Mouse (Mus musculus) heart, embryonic 14.5 days (tissue): ENCODE measurements around the gene Prkar2b. TPM values are rescaled to one million over a fixed set of nuclear protein-coding genes. Genes with fewer than 3 reads are reported as not detected.

Source experiments
- ATAC-seq: fragments of 200-750 bp; cut with Nextera tagmentation; 2 replicates; pipeline ENCODE4 v1.8.0; 2017; ENCODE audit warnings: low read depth, moderate TSS enrichment; ENCODE audit not compliant: insufficient number of reproducible peaks, insufficient read depth, low FRiP score
- H3K27ac ChIP-seq, 2 experiments: fragments of 200-500 bp in 1 of 2; fragments of 300-500 bp in 1 of 2; sonication (generic) in 1 of 2; replicated peaks in 1 of 2; 2 replicates each; pipeline ENCODE4 v1.5.1; 2012 to 2014; ENCODE audit warnings: low read depth in 2 of 2, low read length in 2 of 2, control low read depth in 1 of 2, mild to moderate bottlenecking in 1 of 2, mixed read lengths in 1 of 2; ENCODE audit not compliant: control insufficient read depth in 1 of 2, insufficient read depth in 1 of 2
- H3K27me3 ChIP-seq: fragments of 300-500 bp; sonication (generic); 2 replicates; pipeline ENCODE4 v1.6.1; 2014; ENCODE audit warnings: mild to moderate bottlenecking, low read length, control low read depth; ENCODE audit not compliant: control insufficient read depth, insufficient read depth
- H3K36me3 ChIP-seq: fragments of 300-500 bp; sonication (generic); 2 replicates; pipeline ENCODE4 v1.6.1; 2014; ENCODE audit warnings: mild to moderate bottlenecking, control low read depth, low read length, mixed read lengths; ENCODE audit not compliant: control insufficient read depth, insufficient read depth
- H3K4me1 ChIP-seq, 2 experiments: fragments of 200-500 bp in 1 of 2; fragments of 300-500 bp in 1 of 2; sonication (generic) in 1 of 2; 2 replicates each; pipeline ENCODE4 v1.6.1; 2012 to 2014; ENCODE audit warnings: low read length in 2 of 2, control low read depth in 1 of 2, mixed read lengths in 1 of 2; ENCODE audit not compliant: control insufficient read depth in 2 of 2, insufficient read depth in 2 of 2
- H3K4me2 ChIP-seq: fragments of 300-500 bp; sonication (generic); 2 replicates; pipeline ENCODE4 v1.6.1; 2014; ENCODE audit warnings: mild to moderate bottlenecking, low read length
- H3K4me3 ChIP-seq, 2 experiments: fragments of 200-500 bp in 1 of 2; fragments of 300-500 bp in 1 of 2; sonication (generic) in 1 of 2; 2 replicates each; pipeline ENCODE4 v1.5.1; 2012 to 2014; ENCODE audit warnings: low read length in 2 of 2, mild to moderate bottlenecking in 2 of 2, control low read depth in 1 of 2, low read depth in 1 of 2, moderate library complexity in 1 of 2; ENCODE audit not compliant: control insufficient read depth in 1 of 2, insufficient read depth in 1 of 2
- H3K9ac ChIP-seq: fragments of 300-500 bp; sonication (generic); 2 replicates; pipeline ENCODE4 v1.6.1; 2014; ENCODE audit warnings: mild to moderate bottlenecking, low read length
- H3K9me3 ChIP-seq: fragments of 300-500 bp; sonication (generic); 2 replicates; pipeline ENCODE4 v1.6.1; 2016; ENCODE audit warnings: low read length, control low read depth; ENCODE audit not compliant: control insufficient read depth
- WGBS: fragments of 180-500 bp; shearing (Covaris S2); extraction: QIAGEN DNeasy Blood & Tissue Kit; methylation state at CpG from one replicate; pipeline ENCODE4 v1.1.7; 2014; 5-methylcytosine and 5-hydroxymethylcytosine counted together
- polyA plus RNA-seq: library from polyadenylated mRNA; unstranded; fragments of >200 nt; fragmentation: Nextera tagmentation; extraction: Ambion mirVana; gene quantifications from 2 replicates; pipeline ENCODE4 v1.2.1, GENCODE M21; 2014

Gene Prkar2b
- polyA plus RNA-seq, 1 experiment from 2014 or later, result 14.7 TPM

- Histone ChIP-seq H3K27me3 (no peaks in the 10 kb centered on the region), H3K4me3 (no peak overlapping the region), H3K27ac (no peak overlapping the region), H3K36me3 (no peaks in the 10 kb centered on the region), H3K9me3 (no peaks in the 10 kb centered on the region), H3K9ac (no peak overlapping the region), H3K4me2 (no peak overlapping the region), H3K4me1 (peaks cover 5 to 10% of the 10 kb centered on the region in 2 experiments; a peak in 2 of 4 replicates)
- WGBS, result 51% methylated on average over 7 of the region's 7 CpGs
- no peak for ATAC-seq
Measured at GRCm38 (mm10) chr12:31976544-31976943, 84.6 kb downstream of the Prkar2b start.

GRCm38 (mm10) chr12:31973473-31974172 lies 87.5 kb downstream of the Prkar2b start:
- H3K36me3 ChIP-seq, result no peaks in the 10 kb centered on the region
- no peaks in the 10 kb centered on the region for H3K9me3 ChIP-seq
- ATAC-seq, result peak; percentile 94
- H3K4me3 ChIP-seq, result no peak overlapping the region
- 29% methylated on average over 13 of the region's 13 CpGs for WGBS
- peak overlapping the region in 1 of 2 experiments; percentile 55; a peak in 2 of 4 replicates for H3K27ac ChIP-seq
- peaks cover 6 to 18% of the 10 kb centered on the region in 2 experiments for H3K4me1 ChIP-seq
- H3K4me2 ChIP-seq, result peak overlapping the region; percentile 31
- no peaks in the 10 kb centered on the region for H3K27me3 ChIP-seq
- no peak overlapping the region for H3K9ac ChIP-seq

- Histone ChIP-seq H3K36me3 (no peaks in the 10 kb centered on the region), H3K4me1 (peaks cover 8 to 21% of the 10 kb centered on the region in 2 experiments), H3K9ac (no peak overlapping the region), H3K27me3 (no peaks in the 10 kb centered on the region), H3K4me2 (no peak overlapping the region), H3K9me3 (no peaks in the 10 kb centered on the region), H3K4me3 (no peak overlapping the region), H3K27ac (no peak overlapping the region)
- 85% methylated on average over 8 of the region's 8 CpGs for WGBS
- ATAC-seq, result no peak
Measured at GRCm38 (mm10) chr12:31971547-31971946, 89.5 kb downstream of the Prkar2b start.

- H3K36me3 ChIP-seq, result peaks cover 5% of the 10 kb centered on the region; the same call in 1 of the 2 replicates
- no peaks in the 10 kb centered on the region for H3K27me3 ChIP-seq
- H3K9me3 ChIP-seq, result no peaks in the 10 kb centered on the region
- H3K4me3 ChIP-seq, result no peak overlapping the region
- H3K4me2 ChIP-seq, result no peak overlapping the region
- H3K27ac ChIP-seq, result no peak overlapping the region
- 12% methylated on average over 1 of the region's 1 CpGs for WGBS
- H3K4me1 ChIP-seq, result peaks cover 8 to 21% of the 10 kb centered on the region in 2 experiments
- no peak for ATAC-seq
- H3K9ac ChIP-seq, result no peak overlapping the region
Measured at GRCm38 (mm10) chr12:31969111-31969510, 92.0 kb downstream of the Prkar2b start.

- H3K4me3 ChIP-seq, result no peak overlapping the region
- peaks cover 3 to 11% of the 10 kb centered on the region in 2 experiments for H3K4me1 ChIP-seq
- no peak overlapping the region for H3K9ac ChIP-seq
- no peak for ATAC-seq
- H3K27me3 ChIP-seq, result no peaks in the 10 kb centered on the region
- H3K4me2 ChIP-seq, result no peak overlapping the region
- H3K36me3 ChIP-seq, result peaks cover 5% of the 10 kb centered on the region; the same call in 1 of the 2 replicates
- H3K27ac ChIP-seq, result no peak overlapping the region
- no peaks in the 10 kb centered on the region for H3K9me3 ChIP-seq
- 9% methylated on average over 2 of the region's 2 CpGs for WGBS
Measured at GRCm38 (mm10) chr12:31967536-31967935, 93.6 kb downstream of the Prkar2b start.

- H3K36me3 ChIP-seq, result peaks cover 5% of the 10 kb centered on the region; the same call in 1 of the 2 replicates
- H3K4me2 ChIP-seq, result no peak overlapping the region
- 75% methylated on average over 4 of the region's 4 CpGs for WGBS
- H3K4me1 ChIP-seq, result peaks cover 3 to 11% of the 10 kb centered on the region in 2 experiments
- no peaks in the 10 kb centered on the region for H3K27me3 ChIP-seq
- H3K27ac ChIP-seq, result no peak overlapping the region
- no peak overlapping the region for H3K9ac ChIP-seq
- no peaks in the 10 kb centered on the region for H3K9me3 ChIP-seq
- no peak for ATAC-seq
- no peak overlapping the region for H3K4me3 ChIP-seq
Measured at GRCm38 (mm10) chr12:31966405-31966804, 94.7 kb downstream of the Prkar2b start.

GRCm38 (mm10) chr12:31965517-31966212 lies 95.4 kb downstream of the Prkar2b start:
- H3K4me1 ChIP-seq, result peaks cover 3 to 11% of the 10 kb centered on the region in 2 experiments
- 86% methylated on average over 12 of the region's 12 CpGs for WGBS
- ATAC-seq, result no peak
- no peaks in the 10 kb centered on the region for H3K27me3 ChIP-seq
- H3K4me2 ChIP-seq, result no peak overlapping the region
- H3K9ac ChIP-seq, result no peak overlapping the region
- no peak overlapping the region for H3K27ac ChIP-seq
- no peaks in the 10 kb centered on the region for H3K9me3 ChIP-seq
- H3K4me3 ChIP-seq, result no peak overlapping the region
- H3K36me3 ChIP-seq, result peaks cover 5% of the 10 kb centered on the region; the same call in 1 of the 2 replicates
